Mouse (Mus musculus) ZHBTc4 (cell line): ENCODE data around the gene Stag3.

Experiments used
- DNase-seq: peaks from one replicate; pipeline ENCODE4 v3.0.0-alpha.2; 2011; ENCODE audit warnings: low read depth, low spot score

The Stag3 gene

DNA sequence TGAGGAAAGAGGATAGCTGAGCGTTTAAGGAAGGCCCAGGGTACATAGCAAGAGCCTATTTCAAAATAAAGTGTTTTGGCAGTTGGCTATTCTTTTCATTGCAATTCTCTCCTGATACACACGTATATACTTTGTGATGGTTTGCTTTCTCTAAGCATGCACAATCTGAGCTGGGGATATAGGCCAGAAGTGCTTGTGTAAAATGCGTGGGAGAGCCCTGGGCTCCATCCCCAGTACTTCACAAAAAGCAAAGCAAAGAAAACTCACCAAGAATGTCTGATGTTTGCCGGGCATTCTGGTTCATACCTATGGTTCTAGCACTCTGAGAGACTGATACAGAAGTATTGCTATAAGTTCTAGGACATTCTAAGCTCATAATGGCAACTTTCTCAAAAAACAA lies 11.1 kb upstream of the Stag3 start:
- DNase-seq: no peak

DNA sequence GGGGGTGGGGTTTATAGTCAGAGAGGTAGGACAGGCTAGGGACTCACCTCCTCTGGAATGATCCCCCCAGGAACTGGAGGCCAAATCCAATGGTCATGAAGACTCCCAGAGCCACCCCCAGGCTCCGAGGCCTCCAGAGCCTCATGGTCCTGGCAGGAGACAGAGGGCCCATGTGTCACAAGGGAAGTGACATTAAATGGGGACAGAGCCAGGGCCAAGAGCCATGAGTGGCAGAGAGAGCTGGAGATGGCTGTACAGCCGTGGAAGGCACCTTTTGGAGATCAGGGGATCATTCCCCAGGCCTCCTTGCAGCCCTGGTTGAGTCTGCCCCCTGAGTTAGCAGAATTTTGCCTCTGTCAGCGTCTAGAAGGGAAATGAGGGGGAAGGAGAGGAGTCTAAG lies 8.8 kb upstream of the Stag3 start:
- DNase-seq: no peak

DNA sequence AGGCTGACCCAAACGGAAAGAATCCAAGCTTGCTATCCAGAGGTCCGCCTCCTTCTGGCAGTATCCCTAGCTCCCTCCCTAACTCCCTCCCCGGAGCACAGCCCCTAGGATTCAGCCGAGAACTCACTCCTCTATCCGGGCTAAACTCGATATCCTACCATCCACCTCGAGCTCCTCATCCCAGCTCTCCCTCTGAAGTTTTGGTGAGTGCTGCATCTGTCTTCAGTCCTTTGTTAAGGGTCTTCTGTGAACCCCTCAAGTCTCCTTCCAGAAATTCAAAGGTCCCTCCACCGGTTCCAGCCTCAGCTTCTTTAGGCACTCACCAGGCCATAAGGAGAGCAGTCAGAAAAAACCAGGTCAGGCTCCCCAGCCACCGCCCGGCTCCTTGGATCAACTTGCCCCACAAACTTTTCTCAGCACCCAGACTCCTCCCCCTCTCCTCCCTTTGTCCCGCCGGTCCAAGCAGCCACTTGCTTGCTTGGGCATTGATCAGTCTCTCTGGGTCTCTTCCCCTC lies 7.6 kb upstream of the Stag3 start, which contains the start of gene Gal3st4:
Gene Gal3st4 (minus strand): TSS at position 432 of the 515 bp plus-strand sequence.
- DNase-seq: peak; percentile 58

DNA sequence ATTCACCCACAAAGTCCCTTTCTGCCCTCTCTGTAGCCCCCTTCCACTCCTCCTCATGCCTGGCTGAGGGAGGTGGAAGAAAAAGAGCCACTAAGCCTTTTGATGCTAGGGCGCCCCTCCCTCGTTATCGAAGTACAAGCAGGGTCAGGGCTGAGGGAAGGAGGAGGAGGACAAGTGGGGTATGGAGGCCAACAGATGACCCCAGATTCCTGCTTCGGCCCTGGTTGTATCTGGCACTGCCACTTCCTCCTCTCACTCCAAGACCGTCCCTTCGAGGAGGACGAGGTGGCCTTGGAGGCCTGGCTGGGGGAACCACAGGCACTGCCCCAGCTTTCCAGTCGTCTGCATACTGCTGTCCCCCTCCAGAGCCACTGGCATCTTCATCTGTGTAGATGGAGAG lies 5.9 kb upstream of the Stag3 start:
- no peak for DNase-seq

DNA sequence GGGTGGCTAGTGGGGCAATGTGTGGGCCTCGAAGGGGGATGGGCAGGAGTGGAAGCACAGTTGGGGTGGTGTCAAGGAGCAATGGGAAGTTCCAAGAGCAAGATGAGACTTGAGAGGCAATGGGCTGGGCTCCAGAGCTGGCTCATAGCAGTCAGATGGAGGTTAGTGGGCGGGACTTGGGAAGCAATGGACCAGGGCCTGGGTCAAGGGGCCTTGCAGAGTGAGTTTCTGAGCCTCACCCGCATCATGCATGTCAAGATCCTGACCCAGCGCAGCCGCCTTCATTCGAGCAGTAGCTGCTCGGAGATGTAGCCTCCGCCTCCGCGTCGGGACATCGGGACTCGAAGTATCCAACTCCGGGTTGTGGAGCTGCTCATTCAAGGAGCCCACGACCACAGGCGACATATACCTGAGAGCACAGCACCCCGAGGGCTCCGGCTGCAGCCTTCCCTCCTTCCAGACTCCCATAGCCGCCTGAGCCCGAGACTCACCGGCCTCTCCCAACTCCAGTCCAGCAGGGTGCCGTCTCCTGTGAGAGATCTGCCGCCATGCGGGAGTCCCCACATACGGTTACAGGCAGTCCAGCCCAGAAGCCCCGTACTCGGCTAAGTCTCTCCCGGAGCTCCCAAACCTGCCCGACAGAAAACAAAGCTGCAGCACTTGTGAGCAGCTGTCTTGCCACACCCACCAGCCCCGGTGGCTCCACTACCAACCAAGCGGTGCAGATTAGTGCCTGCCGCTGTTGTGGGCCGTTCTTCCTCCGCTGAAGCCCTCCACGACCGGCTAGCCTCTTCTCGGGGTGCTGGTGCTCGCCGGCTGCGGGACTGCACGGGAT lies 4.6 kb upstream of the Stag3 start:
- DNase-seq: peak; percentile 61

DNA sequence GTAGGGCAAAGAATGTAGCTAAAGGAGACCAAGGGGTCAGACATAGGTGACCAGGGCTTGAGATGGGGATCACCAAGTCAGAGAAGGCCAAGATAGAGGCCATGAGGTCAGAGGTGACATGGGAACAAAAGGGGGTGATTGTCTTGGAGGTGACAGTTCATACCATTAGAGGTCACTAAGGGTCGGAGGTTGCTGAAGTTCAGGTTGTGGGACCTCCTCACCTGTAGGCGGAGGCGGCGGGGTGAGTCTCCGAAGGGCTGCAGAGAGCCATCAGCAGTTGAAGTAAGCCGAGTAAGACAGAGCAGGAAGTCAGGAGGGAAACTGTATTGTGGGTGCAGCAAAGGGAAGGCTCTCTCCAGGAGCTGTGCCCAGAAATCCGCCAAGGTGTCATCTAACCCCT lies 2.0 kb upstream of the Stag3 start:
- DNase-seq: no peak

DNA sequence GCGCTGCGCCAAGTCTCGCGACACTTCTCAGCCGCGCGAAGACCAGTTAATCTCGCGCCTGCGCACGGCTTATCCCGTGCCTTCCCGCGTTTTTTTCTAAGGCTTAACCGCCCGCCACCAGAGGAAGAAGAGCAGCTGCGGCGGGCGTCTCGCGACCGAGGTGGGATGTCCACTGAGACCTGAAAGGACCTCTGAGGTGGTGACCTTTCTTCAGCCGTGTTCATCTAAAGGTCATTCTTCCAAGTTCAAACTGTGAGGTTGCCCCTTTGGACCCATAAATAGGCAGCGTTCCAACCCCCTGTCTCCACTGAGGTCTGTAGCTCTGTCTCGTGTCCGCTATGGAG lies 357 bp downstream of the Stag3 start:
- no peak for DNase-seq

DNA sequence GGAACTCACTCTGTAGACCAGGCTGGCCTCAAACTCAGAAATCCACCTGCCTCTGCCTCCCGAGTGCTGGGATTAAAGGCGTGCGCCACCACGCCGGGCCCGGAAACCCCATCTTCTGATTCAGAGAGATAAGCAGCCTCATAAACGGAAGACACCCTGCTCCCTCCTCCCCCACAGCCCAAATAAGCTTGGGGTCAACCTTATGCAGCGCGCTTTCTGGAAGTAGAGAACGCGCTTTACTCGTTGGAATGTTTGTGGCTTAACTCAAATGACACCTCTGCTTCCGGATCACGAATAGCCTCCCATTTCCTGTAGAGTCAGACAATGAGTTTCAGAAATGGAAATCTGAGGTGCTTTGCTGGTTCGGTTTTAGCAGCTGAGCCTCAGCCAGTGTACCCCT lies 789 bp downstream of the Stag3 start:
- peak; percentile 34 for DNase-seq

DNA sequence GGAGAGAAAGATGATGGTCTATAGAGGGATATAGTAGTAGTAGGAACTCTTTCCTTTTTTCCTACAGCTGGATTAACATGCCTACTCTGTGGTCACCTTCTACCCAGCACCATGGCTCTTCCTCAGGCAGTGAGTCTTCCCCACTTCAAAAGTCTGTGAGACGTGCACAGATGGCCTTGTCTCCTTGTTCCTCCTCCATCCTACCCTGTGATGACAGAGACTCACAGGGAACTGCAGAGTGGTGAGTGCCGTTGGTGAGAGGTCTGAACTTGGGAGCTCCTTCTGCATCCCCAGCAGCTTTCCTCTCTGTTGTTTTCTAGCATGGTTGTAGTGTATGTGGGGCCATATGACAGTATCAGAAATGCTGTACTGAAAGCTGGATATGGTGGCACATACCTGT lies 1.8 kb downstream of the Stag3 start:
- DNase-seq: no peak

DNA sequence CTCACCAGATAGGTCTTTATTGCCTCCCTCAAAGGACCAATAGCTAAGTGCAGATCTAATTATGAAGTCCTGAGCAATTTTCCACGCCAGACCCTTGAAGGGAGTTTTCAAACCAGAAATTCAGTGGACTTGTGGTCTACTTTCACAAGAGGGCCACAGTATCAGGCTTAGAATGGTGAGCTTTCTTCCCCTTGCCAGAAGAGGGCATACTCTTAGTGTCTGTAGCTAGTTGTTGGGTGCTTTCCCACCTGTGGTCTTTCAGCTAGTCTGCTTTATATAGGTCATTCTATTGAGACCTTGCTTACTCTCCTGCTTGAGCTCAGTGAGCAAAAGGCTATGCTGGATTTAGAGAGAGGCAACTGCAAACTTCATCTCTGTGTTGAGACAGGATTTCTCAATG lies 3.5 kb downstream of the Stag3 start:
- DNase-seq: peak; percentile 49

DNA sequence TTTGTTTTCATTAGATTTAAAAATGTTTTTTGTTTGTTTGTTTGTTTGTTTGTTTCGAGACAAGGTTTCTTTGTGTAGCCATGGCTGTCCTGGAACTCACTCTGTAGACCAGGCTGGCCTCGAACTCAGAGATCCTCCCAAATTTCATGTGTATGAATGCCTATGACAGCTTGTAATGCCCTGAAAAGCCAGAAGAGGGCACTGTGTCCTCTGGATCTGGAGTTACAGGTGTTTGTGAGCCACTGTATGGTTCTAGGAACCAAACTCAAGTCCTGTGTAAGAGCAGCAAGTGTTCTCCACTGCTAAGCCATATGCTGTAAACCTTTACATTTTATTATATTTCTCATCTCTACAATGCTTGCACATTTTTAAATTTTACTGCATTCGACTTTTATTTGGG lies 7.8 kb downstream of the Stag3 start:
- DNase-seq: peak; percentile 76

DNA sequence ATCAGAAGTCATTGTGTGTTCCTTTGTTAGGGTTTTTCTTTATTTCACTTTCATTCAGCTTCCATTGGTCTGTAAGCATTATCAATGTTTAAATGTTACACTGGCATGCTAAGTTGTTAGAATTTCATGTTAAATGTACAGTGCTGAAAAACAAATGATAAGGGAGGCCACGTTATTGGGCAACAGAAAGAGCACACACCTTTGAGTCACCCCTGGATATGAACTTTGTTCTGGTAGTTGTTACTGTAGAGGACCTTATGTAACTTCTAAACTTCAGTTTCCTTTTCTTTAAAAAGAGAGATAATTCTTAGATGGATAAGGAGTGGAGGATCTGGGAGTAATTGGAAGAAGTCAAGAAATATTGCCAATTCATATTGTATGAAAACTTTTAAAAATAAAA lies 11.6 kb downstream of the Stag3 start:
- DNase-seq: no peak

DNA sequence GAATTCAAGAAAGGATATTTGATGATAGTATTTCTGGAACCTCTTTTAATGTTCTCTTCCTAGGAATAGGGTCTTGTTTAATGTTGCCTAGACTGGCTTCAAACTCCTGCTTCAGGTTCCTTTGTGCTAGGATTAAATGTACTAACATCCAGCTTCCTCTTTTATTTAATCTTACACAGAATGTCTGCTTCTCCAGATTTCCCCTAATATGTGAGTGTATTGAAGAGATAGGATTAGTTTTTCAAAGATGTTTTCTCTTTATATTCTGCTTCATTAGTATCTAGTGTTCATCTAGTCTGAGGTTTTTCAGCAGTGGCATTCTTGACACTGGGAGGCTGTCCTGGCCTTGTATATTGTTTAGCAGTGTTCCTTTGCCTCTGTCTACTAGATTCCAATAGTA lies 14.1 kb downstream of the Stag3 start:
- DNase-seq: no peak

DNA sequence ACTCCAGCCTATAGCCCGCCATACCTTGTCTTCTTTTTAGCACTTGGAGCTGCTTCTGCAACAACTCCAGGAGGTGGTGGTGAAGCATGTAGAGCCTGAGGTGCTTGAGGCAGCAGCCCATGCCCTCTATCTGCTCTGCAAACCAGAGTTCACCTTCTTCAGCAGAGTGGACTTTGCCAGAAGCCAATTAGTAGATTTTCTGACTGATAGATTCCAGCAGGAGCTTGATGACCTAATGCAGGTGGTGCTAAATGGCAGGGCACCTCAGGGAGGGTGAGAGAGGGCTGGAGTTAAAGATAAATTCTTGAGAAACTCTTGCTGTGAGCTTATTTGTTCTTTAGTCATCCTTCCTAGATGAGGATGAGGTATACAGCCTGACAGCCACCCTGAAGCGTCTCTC lies 19.6 kb downstream of the Stag3 start:
- no peak for DNase-seq

DNA sequence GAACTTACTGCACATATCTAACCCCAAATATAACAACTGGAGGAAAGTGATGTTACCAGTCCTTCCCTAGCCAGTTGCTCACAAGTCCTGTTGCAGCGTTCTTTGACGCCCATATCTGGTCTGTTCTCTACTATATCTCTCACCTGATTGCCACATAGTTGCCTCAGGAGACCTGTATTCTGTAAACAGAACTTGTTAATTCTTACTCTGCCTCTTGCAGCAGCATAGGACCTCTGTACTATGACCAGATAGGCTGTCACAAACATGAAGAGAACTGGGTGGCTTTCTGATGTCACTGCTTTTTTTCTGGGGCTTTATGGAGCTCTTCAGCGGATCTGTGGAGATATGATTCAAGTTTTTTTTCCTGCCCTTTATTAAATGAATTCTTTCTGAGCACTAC lies 32.8 kb downstream of the Stag3 start:
- DNase-seq: no peak

DNA sequence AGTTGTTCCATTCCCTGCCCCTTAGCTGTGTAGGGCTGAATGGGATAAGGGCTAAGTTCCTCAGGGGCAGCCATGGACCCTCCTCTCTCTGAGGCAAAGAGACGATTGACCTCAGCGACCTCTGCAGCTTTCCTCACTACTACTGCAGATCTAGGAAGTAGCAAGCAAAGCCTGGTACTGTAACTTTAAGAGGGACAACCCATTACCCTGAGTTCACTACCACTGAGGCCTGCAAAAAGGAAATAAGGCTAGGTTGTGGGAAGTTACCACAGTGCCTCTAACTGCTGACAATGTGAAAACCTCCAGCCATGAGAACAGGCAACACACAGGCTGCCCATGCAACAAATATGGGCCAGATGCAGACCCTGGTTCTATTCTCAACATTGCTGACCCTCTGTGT lies 61.6 kb downstream of the Stag3 start, which contains the start of gene Pvrig:
Gene Pvrig (plus strand): TSS at position 301 of the 400 bp plus-strand sequence.
- DNase-seq: no peak

DNA sequence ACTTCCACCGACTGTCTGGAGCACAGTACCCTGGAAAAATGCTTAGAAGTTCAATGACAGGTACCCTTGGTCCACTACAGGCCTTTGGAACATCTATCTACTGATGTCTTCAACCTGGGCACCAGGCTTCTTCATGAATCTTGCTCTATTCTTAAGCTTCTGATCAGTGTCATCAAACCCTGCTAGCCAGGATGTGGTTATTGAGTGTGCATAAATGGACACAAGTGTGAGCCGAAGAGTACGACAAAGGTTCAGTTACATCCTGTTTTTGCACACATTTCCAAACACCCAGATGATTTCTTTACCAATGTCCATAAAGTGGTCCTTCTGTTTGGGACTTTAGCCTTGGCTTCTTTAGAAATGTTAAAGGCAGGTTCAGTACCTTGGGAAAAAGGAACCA lies 63.2 kb downstream of the Stag3 start:
- no peak for DNase-seq
